Comparison of ENCODE assay signal across 16 mouse cellular contexts in genomic region chr7:128519316-128520050, GRCm38 (mm10). TPM values are rescaled to one million over a fixed set of nuclear protein-coding genes. Genes with fewer than 3 reads are reported as not detected.
A peak's percentile ranks its signal among the peaks of the same experiment; 100 is the strongest.
DNase-seq lines count a peak whose midpoint lies in the region; ATAC-seq lines count a peak whose summit lies in the region.
"Had no signal": no experiment of that assay in that cellular context is flagged by ENCODE, and none has a peak within 500 bp of the region (broad histone marks: within the 10 kb centered on the region; RNA-seq: fewer than 3 reads in every experiment).

No protein-coding gene starts in this region.

- H3K4me3 ChIP-seq in heart, embryonic 15.5 days: no peak overlapping the region
- H3K4me3 ChIP-seq in heart, embryonic 11.5 days (ENCODE audit: low read depth, low read length): no peak overlapping the region
- peak overlapping the region; percentile 31 for H3K4me3 ChIP-seq in limb, embryonic 10.5 days
- no peak overlapping the region for H3K4me3 ChIP-seq in forebrain, embryonic 10.5 days
- H3K4me3 ChIP-seq: embryonic facial prominence, embryonic 12.5 days; hindbrain, embryonic 12.5 days; kidney, embryonic 15.5 days; liver, embryonic 15.5 days; midbrain, embryonic 12.5 days had no signal

- peak; percentile 25 for DNase-seq in right cerebral cortex, postnatal 25 days
- no peak for DNase-seq in right cerebral cortex, postnatal 36 days (ENCODE audit: low spot score in 2 of 2)
- peak; percentile 58 for DNase-seq in limb, embryonic 10.5 days (ENCODE audit: low spot score)
- no peak for DNase-seq in adrenal gland, postnatal 14 days
- DNase-seq in forebrain, embryonic 10.5 days (ENCODE audit: extremely low spot score, low spot score): no peak
- DNase-seq: cerebellum, postnatal 10 days; lung, postnatal 14 days had no signal

- no peaks in the 10 kb centered on the region for H3K9me3 ChIP-seq in heart, embryonic 15.5 days (replicated peaks)
- no peaks in the 10 kb centered on the region for H3K9me3 ChIP-seq in heart, embryonic 11.5 days (replicated peaks; ENCODE audit: control insufficient read depth, low read length)
- no peaks in the 10 kb centered on the region for H3K9me3 ChIP-seq in limb, embryonic 10.5 days (replicated peaks)
- no peaks in the 10 kb centered on the region for H3K9me3 ChIP-seq in forebrain, embryonic 10.5 days
- H3K9me3 ChIP-seq: embryonic facial prominence, embryonic 12.5 days; G1E; hindbrain, embryonic 12.5 days; kidney, embryonic 15.5 days; liver, embryonic 15.5 days; midbrain, embryonic 12.5 days had no signal

- H3K36me3 ChIP-seq in heart, embryonic 15.5 days: no peaks in the 10 kb centered on the region
- no peaks in the 10 kb centered on the region for H3K36me3 ChIP-seq in heart, embryonic 11.5 days (ENCODE audit: control insufficient read depth, insufficient read depth, low read length)
- no peaks in the 10 kb centered on the region for H3K36me3 ChIP-seq in limb, embryonic 10.5 days
- no peaks in the 10 kb centered on the region for H3K36me3 ChIP-seq in forebrain, embryonic 10.5 days (replicated peaks)
- H3K36me3 ChIP-seq: embryonic facial prominence, embryonic 12.5 days; G1E; hindbrain, embryonic 12.5 days; kidney, embryonic 15.5 days; liver, embryonic 15.5 days; midbrain, embryonic 12.5 days had no signal

- 0 out of 2 replicates have a peak overlapping the region, but pooled peaks have one; percentile 26 for H3K27ac ChIP-seq in heart, embryonic 15.5 days
- H3K27ac ChIP-seq in heart, embryonic 11.5 days (ENCODE audit: low read depth, low read length): no peak overlapping the region
- H3K27ac ChIP-seq in limb, embryonic 10.5 days: peak overlapping the region; percentile 66; the same call in 1 of the 2 replicates
- H3K27ac ChIP-seq in forebrain, embryonic 10.5 days: no peak overlapping the region
- H3K27ac ChIP-seq: embryonic facial prominence, embryonic 12.5 days; hindbrain, embryonic 12.5 days; kidney, embryonic 15.5 days; liver, embryonic 15.5 days; midbrain, embryonic 12.5 days had no signal

- WGBS in heart, embryonic 15.5 days: 53% methylated on average over 16 of the region's 16 CpGs
- 54% methylated on average over 16 of the region's 16 CpGs for WGBS in heart, embryonic 11.5 days (ENCODE audit: insufficient replicate concordance)
- 48% methylated on average over 16 of the region's 16 CpGs for WGBS in limb, embryonic 10.5 days
- WGBS in forebrain, embryonic 10.5 days: 78% methylated on average over 16 of the region's 16 CpGs

- peak overlapping the region; percentile 48 for H3K4me2 ChIP-seq in heart, embryonic 15.5 days
- H3K4me2 ChIP-seq in heart, embryonic 11.5 days: no peak overlapping the region
- H3K4me2 ChIP-seq: embryonic facial prominence, embryonic 12.5 days; hindbrain, embryonic 12.5 days; kidney, embryonic 15.5 days; liver, embryonic 15.5 days; midbrain, embryonic 12.5 days had no signal

- H3K27me3 ChIP-seq in heart, embryonic 15.5 days: no peaks in the 10 kb centered on the region
- H3K27me3 ChIP-seq in heart, embryonic 11.5 days (ENCODE audit: control insufficient read depth, insufficient read depth, low read length): no peaks in the 10 kb centered on the region
- H3K27me3 ChIP-seq in limb, embryonic 10.5 days (ENCODE audit: low read depth, poor library complexity, severe bottlenecking): peaks cover 7% of the 10 kb centered on the region; the same call in 1 of the 2 replicates
- H3K27me3 ChIP-seq in forebrain, embryonic 10.5 days (ENCODE audit: poor library complexity, severe bottlenecking): peaks cover 32% of the 10 kb centered on the region
- H3K27me3 ChIP-seq: embryonic facial prominence, embryonic 12.5 days; kidney, embryonic 15.5 days had no signal

- ATAC-seq in heart, embryonic 15.5 days (replicated peaks; ENCODE audit: insufficient number of reproducible peaks, insufficient read depth, low FRiP score, low read depth): no peak
- ATAC-seq in heart, embryonic 11.5 days (replicated peaks; ENCODE audit: insufficient number of reproducible peaks, low FRiP score, low TSS enrichment): no peak
- ATAC-seq: activated CD4-positive, CD25-positive, alpha-beta regulatory T cell, adult 4 months had no signal

- no peak overlapping the region for H3K9ac ChIP-seq in heart, embryonic 15.5 days
- no peak overlapping the region for H3K9ac ChIP-seq in heart, embryonic 11.5 days (ENCODE audit: low read depth, low read length)
- H3K9ac ChIP-seq: embryonic facial prominence, embryonic 12.5 days; hindbrain, embryonic 12.5 days; kidney, embryonic 15.5 days; liver, embryonic 15.5 days; midbrain, embryonic 12.5 days had no signal

- H3K4me1 ChIP-seq in heart, embryonic 15.5 days (replicated peaks): peaks cover 15% of the 10 kb centered on the region
- H3K4me1 ChIP-seq in heart, embryonic 11.5 days (ENCODE audit: control insufficient read depth, insufficient read depth, low read length): peaks cover 7% of the 10 kb centered on the region
- H3K4me1 ChIP-seq in limb, embryonic 10.5 days: peaks cover 50% of the 10 kb centered on the region
- H3K4me1 ChIP-seq in forebrain, embryonic 10.5 days: peaks cover 21% of the 10 kb centered on the region

RNA-seq across cellular contexts. Expression of gene Bag3, which starts 3.9 kb away (rescaled TPM):
- polyA plus RNA-seq in heart, embryonic 15.5 days (2015; fragmentation: Nextera tagmentation; extraction: Ambion mirVana): 26.1 and 29.0 TPM in 2 replicates
- polyA plus RNA-seq in heart, embryonic 11.5 days (2014; fragmentation: Nextera tagmentation; extraction: Ambion mirVana): 20.6 and 21.1 TPM in 2 replicates
- polyA plus RNA-seq in limb, embryonic 10.5 days (2016; fragmentation: Nextera tagmentation; extraction: Ambion mirVana): 9.3 TPM in 2 replicates
- 129 and 192 TPM in 2 replicates for total RNA-seq in adrenal gland, postnatal 14 days (2021)
- 6.2 and 8.1 TPM in 2 replicates for polyA plus RNA-seq in forebrain, embryonic 10.5 days (2016; fragmentation: Nextera tagmentation; extraction: Ambion mirVana)

RNA-seq across cellular contexts. Expression of gene Tial1, which starts 58.0 kb away (rescaled TPM):
- polyA plus RNA-seq in heart, embryonic 15.5 days (2015; fragmentation: Nextera tagmentation; extraction: Ambion mirVana): 16.0 and 17.1 TPM in 2 replicates
- polyA plus RNA-seq in heart, embryonic 11.5 days (2014; fragmentation: Nextera tagmentation; extraction: Ambion mirVana): 26.0 and 26.6 TPM in 2 replicates
- 24.2 and 24.9 TPM in 2 replicates for polyA plus RNA-seq in limb, embryonic 10.5 days (2016; fragmentation: Nextera tagmentation; extraction: Ambion mirVana)
- 92.5 and 95.3 TPM in 2 replicates for total RNA-seq in adrenal gland, postnatal 14 days (2021)
- 27.1 and 27.8 TPM in 2 replicates for polyA plus RNA-seq in forebrain, embryonic 10.5 days (2016; fragmentation: Nextera tagmentation; extraction: Ambion mirVana)

Comparison
In these comparisons a context has a peak if more than half of its experiments do, and no peak if none do; other contexts are left out.
1. H3K27ac ChIP-seq: peak in heart, embryonic 15.5 days (single experiment) and limb, embryonic 10.5 days (single experiment); none in heart, embryonic 11.5 days (single experiment) and forebrain, embryonic 10.5 days (single experiment).
2. DNase-seq: peak in right cerebral cortex, postnatal 25 days (single experiment) and limb, embryonic 10.5 days (single experiment); none in right cerebral cortex, postnatal 36 days (0 of 2), adrenal gland, postnatal 14 days (single experiment) and forebrain, embryonic 10.5 days (single experiment).